Mouse (Mus musculus) midbrain, embryonic 15.5 days (tissue): ENCODE data around the gene Pla2g2d. TPM values are rescaled to one million over a fixed set of nuclear protein-coding genes. Genes with fewer than 3 reads are reported as not detected.

ENCODE experiments used
- ATAC-seq: fragments of 200-750 bp; cut with Nextera tagmentation; replicated peaks from 2 replicates; pipeline ENCODE4 v1.8.0; 2017; ENCODE audit warnings: moderate TSS enrichment
- H3K27ac ChIP-seq: fragments of 300-500 bp; sonication (generic); 2 replicates; pipeline ENCODE4 v1.5.1; 2015; ENCODE audit warnings: mild to moderate bottlenecking, inconsistent platforms
- H3K27me3 ChIP-seq: fragments of 300-500 bp; sonication (generic); replicated peaks from 2 replicates; pipeline ENCODE4 v1.6.1; 2015; ENCODE audit warnings: inconsistent platforms
- H3K36me3 ChIP-seq: fragments of 300-500 bp; sonication (generic); replicated peaks from 2 replicates; pipeline ENCODE4 v1.6.1; 2015; ENCODE audit warnings: inconsistent platforms
- H3K4me1 ChIP-seq: fragments of 300-500 bp; sonication (generic); 2 replicates; pipeline ENCODE4 v1.6.1; 2015; ENCODE audit warnings: inconsistent platforms
- H3K4me2 ChIP-seq: fragments of 300-500 bp; sonication (generic); 2 replicates; pipeline ENCODE4 v1.6.1; 2015; ENCODE audit warnings: inconsistent platforms, mild to moderate bottlenecking, moderate library complexity
- H3K4me3 ChIP-seq: fragments of 300-500 bp; sonication (generic); 2 replicates; pipeline ENCODE4 v1.5.1; 2015; ENCODE audit warnings: mild to moderate bottlenecking, inconsistent platforms
- H3K9ac ChIP-seq: fragments of 300-500 bp; sonication (generic); 2 replicates; pipeline ENCODE4 v1.6.1; 2015; ENCODE audit warnings: mild to moderate bottlenecking, inconsistent platforms
- H3K9me3 ChIP-seq: fragments of 300-500 bp; sonication (generic); 2 replicates; pipeline ENCODE4 v1.6.1; 2016; ENCODE audit warnings: inconsistent platforms
- WGBS: fragments of 180-500 bp; shearing (Covaris S2); methylation state at CpG from one replicate; pipeline ENCODE4 v1.1.7; 2015; ENCODE audit warnings: mixed read lengths; 5-methylcytosine and 5-hydroxymethylcytosine counted together
- polyA plus RNA-seq: library from polyadenylated mRNA; unstranded; fragments of >200 nt; fragmentation: Nextera tagmentation; extraction: Ambion mirVana; gene quantifications from 2 replicates; pipeline ENCODE4 v1.2.1, GENCODE M21; 2015

Gene Pla2g2d
- polyA plus RNA-seq, 1 experiment from 2014 or later: 0.10 TPM

GRCm38 (mm10) chr4:138752603-138753002, 22.9 kb upstream of the Pla2g2d start:
- Histone ChIP-seq H3K9me3 (no peaks in the 10 kb centered on the region), H3K4me2 (no peak overlapping the region), H3K9ac (no peak overlapping the region), H3K27ac (no peak overlapping the region), H3K4me1 (peaks cover 6% of the 10 kb centered on the region; the same call in 1 of the 2 replicates), H3K27me3 (no peaks in the 10 kb centered on the region), H3K4me3 (no peak overlapping the region), H3K36me3 (no peaks in the 10 kb centered on the region)
- no peak for ATAC-seq
- 96% methylated on average over 6 of the region's 6 CpGs for WGBS

DNA sequence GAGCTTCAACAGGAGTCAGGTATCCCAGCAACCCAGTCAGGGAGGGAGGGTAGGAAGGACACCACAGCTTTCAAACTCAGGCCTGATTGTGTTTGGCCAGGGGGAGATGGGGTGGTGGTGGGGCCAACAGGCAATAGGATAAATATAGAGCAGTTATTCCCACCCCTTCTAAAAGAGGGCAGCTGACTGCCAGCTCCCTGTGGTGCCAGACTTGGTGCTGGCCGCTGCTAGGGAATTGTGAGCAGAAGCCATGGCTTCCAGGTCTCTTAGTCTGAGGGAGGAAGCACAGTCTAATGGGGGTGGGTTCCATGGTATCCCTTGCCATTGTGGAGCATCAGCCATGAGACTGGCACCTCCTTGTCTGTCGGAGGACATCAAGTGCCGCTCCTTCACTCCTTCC, 21.9 kb upstream of the Pla2g2d start:
- no peak overlapping the region for H3K4me3 ChIP-seq
- H3K9me3 ChIP-seq: no peaks in the 10 kb centered on the region
- no peak overlapping the region for H3K4me2 ChIP-seq
- H3K27me3 ChIP-seq: no peaks in the 10 kb centered on the region
- no peaks in the 10 kb centered on the region for H3K36me3 ChIP-seq
- no peak overlapping the region for H3K27ac ChIP-seq
- H3K9ac ChIP-seq: no peak overlapping the region
- 90% methylated on average over 3 of the region's 3 CpGs for WGBS
- no peak for ATAC-seq
- no peaks in the 10 kb centered on the region; the same call in 1 of the 2 replicates for H3K4me1 ChIP-seq

- Histone ChIP-seq H3K4me1 (no peaks in the 10 kb centered on the region; the same call in 1 of the 2 replicates), H3K27ac (no peak overlapping the region), H3K9me3 (no peaks in the 10 kb centered on the region), H3K4me2 (no peak overlapping the region), H3K27me3 (no peaks in the 10 kb centered on the region), H3K36me3 (no peaks in the 10 kb centered on the region), H3K4me3 (no peak overlapping the region), H3K9ac (no peak overlapping the region)
- no peak for ATAC-seq
- WGBS: 84% methylated on average over 9 of the region's 9 CpGs
These were observed 21.1 kb upstream of the Pla2g2d start for GRCm38 (mm10) chr4:138754432-138754831.

DNA sequence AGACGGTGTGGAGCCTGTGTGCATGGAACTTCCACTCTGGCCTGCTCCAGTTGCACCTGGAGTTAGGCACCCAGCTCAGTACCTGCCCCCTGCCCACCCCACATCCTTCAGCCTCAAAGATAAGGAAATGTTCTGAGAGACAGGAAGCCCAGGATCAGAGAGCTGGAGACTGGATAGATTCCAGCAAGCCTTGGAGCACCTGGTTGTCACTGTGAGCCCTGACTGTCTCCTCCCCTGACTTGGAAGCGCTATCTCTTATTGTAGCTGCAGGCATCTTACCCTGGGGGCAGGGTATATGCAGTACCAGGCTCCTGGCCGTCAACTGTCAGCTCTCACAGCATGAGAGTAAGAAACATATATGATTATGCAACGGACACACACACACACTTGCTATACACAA, 20.1 kb upstream of the Pla2g2d start:
- Histone ChIP-seq H3K9me3 (no peaks in the 10 kb centered on the region), H3K4me2 (no peak overlapping the region), H3K27ac (no peak overlapping the region), H3K9ac (no peak overlapping the region), H3K27me3 (no peaks in the 10 kb centered on the region), H3K4me1 (no peaks in the 10 kb centered on the region; the same call in 1 of the 2 replicates), H3K4me3 (no peak overlapping the region), H3K36me3 (no peaks in the 10 kb centered on the region)
- ATAC-seq: no peak
- WGBS: 55% methylated on average over 4 of the region's 4 CpGs

DNA sequence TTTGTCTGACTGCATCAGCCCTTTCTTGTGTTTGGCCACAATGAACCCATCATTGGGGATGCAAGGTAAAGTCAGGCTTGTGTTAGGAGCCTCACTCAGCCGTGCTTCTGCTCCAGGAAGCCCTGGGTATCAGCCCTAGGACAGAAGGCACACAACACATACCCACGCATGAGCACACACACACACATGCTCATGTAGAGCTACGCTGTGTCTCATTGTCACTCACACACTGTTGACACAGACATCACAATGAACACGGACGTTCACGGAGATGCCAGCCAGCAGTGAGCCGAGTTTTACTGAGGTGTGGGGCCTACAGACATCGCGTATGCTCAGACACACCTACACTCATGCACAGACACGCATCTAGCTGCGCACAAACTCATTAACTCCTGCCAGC, 19.6 kb upstream of the Pla2g2d start:
- Histone ChIP-seq H3K9me3 (no peaks in the 10 kb centered on the region), H3K27ac (no peak overlapping the region), H3K4me3 (no peak overlapping the region), H3K36me3 (no peaks in the 10 kb centered on the region), H3K27me3 (no peaks in the 10 kb centered on the region), H3K4me2 (no peak overlapping the region), H3K9ac (no peak overlapping the region), H3K4me1 (no peaks in the 10 kb centered on the region; the same call in 1 of the 2 replicates)
- 78% methylated on average over 11 of the region's 11 CpGs for WGBS
- ATAC-seq: no peak

DNA sequence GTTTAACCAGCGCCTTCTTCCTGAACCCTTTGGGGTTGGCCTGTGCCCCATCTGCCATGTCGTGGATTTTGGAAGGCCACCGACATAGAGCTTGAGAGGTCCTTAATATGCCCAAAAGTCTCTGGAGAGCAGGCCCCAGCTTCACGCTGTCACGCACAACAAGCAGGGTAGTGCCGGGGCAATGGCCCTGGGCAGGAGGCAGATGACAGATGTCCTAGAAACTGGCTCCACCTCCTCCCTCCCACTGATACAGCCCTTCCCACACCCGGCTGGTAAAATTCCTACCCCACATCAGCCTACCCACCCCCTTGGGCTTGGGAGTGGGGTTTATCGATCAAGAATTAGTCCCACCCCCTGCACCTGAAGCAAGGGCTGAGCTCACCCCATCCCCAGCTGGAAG, 18.1 kb upstream of the Pla2g2d start, which contains the start of gene Pla2g2f:
Gene Pla2g2f (minus strand): TSS at position 211 of the 400 bp plus-strand sequence.
- no peaks in the 10 kb centered on the region; the same call in 1 of the 2 replicates for H3K4me1 ChIP-seq
- H3K4me2 ChIP-seq: no peak within 1 kb of the TSS
- no peaks in the 10 kb centered on the region for H3K36me3 ChIP-seq
- no peak for ATAC-seq
- no peaks in the 10 kb centered on the region for H3K9me3 ChIP-seq
- 60% methylated on average over 8 of the region's 8 CpGs for WGBS
- no peaks in the 10 kb centered on the region for H3K27me3 ChIP-seq
- H3K4me3 ChIP-seq: no peak within 1 kb of the TSS
- H3K9ac ChIP-seq: no peak within 1 kb of the TSS
- no peak within 1 kb of the TSS for H3K27ac ChIP-seq

GRCm38 (mm10) chr4:138762266-138762665, 13.3 kb upstream of the Pla2g2d start:
- Histone ChIP-seq H3K4me3 (no peak overlapping the region), H3K9ac (no peak overlapping the region), H3K9me3 (no peaks in the 10 kb centered on the region), H3K27me3 (no peaks in the 10 kb centered on the region), H3K4me2 (no peak overlapping the region), H3K36me3 (no peaks in the 10 kb centered on the region), H3K27ac (no peak overlapping the region), H3K4me1 (no peaks in the 10 kb centered on the region)
- ATAC-seq: no peak
- WGBS: 85% methylated on average over 9 of the region's 9 CpGs

GRCm38 (mm10) chr4:138771970-138772369, 3.6 kb upstream of the Pla2g2d start:
- no peaks in the 10 kb centered on the region for H3K9me3 ChIP-seq
- WGBS: 85% methylated on average over 10 of the region's 10 CpGs
- H3K4me2 ChIP-seq: no peak overlapping the region
- H3K9ac ChIP-seq: no peak overlapping the region
- no peaks in the 10 kb centered on the region for H3K4me1 ChIP-seq
- no peaks in the 10 kb centered on the region for H3K36me3 ChIP-seq
- H3K27me3 ChIP-seq: no peaks in the 10 kb centered on the region
- H3K4me3 ChIP-seq: no peak overlapping the region
- H3K27ac ChIP-seq: no peak overlapping the region
- ATAC-seq: no peak

DNA sequence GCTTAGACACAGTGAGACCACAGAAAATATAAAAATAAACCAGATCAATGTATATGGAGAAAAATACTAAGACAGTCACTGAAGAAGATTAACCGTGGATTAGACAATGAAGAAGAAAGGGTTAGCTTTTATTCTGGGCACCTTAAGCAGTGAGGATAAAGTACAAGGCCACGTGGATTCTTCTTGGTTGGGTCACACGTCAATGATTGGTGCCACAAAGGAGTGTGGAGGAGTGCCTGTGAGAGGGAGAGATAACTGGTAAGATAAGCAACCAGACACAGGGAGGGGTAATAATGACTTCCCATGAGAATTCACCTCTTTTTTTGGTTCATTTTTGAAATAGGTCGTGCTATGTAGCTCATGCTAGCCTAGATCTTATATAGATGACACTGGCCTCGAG, 3.1 kb upstream of the Pla2g2d start:
- Histone ChIP-seq H3K9ac (no peak overlapping the region), H3K36me3 (no peaks in the 10 kb centered on the region), H3K4me1 (peaks cover 3% of the 10 kb centered on the region; the same call in 1 of the 2 replicates), H3K4me2 (no peak overlapping the region), H3K27me3 (no peaks in the 10 kb centered on the region), H3K27ac (no peak overlapping the region), H3K9me3 (no peaks in the 10 kb centered on the region), H3K4me3 (no peak overlapping the region)
- 76% methylated on average over 5 of the region's 5 CpGs for WGBS
- ATAC-seq: no peak

DNA sequence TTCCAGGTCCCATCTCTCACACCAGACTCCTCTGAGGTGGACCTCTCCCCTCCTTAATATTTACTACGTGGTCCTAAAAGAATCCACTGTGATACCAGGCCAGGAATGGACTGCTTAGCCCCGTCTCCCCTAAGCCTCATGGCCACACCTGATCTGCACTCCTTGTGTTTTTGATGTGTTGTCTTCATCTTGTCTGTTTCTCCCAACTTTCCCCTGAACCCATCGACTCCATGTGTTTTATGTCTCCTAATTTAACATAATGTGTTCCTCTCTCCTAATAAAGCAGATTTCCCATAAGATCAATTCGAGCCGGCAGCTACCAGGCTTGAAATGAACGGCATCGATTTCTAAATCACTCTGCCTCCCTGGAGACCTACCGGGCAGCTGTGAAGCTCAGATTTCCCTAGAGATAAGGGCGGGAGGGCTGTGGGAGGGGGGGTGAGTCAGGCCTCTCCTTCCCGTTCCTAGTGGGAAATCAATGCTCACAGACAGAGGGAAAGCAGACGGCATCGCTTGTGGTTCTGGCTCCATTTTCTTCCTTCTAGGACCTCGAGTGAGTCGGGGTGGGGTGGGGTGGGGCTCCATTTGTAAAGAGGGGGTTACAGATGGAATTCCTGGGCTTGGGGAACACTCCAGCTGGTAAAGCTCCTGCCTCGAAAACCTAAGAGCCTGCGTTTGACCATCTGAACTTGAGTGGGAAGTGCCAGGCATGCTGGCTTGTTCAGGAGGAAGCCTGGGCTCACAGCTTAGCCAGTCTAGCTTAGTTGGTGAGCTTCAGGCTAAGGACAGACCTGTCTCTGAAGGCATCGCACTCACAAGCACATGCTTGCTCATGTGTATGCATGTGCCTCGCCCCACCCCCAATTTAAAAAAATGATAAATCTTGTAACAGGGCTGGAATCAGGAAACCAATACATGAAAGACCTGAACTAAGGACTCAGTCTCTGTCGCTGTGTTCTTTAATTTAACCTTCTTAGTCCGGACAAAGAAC, 2.2 kb downstream of the Pla2g2d start:
- no peak overlapping the region for H3K4me2 ChIP-seq
- no peaks in the 10 kb centered on the region for H3K27me3 ChIP-seq
- no peak for ATAC-seq
- no peak overlapping the region for H3K4me3 ChIP-seq
- H3K27ac ChIP-seq: no peak overlapping the region
- no peaks in the 10 kb centered on the region for H3K36me3 ChIP-seq
- no peaks in the 10 kb centered on the region for H3K9me3 ChIP-seq
- peaks cover 4% of the 10 kb centered on the region; the same call in 1 of the 2 replicates for H3K4me1 ChIP-seq
- no peak overlapping the region for H3K9ac ChIP-seq
- 44% methylated on average over 20 of the region's 20 CpGs for WGBS

GRCm38 (mm10) chr4:138780300-138780699, 4.8 kb downstream of the Pla2g2d start:
- H3K9me3 ChIP-seq: no peaks in the 10 kb centered on the region
- H3K4me3 ChIP-seq: no peak overlapping the region
- no peak overlapping the region for H3K9ac ChIP-seq
- peaks cover 4% of the 10 kb centered on the region; the same call in 1 of the 2 replicates for H3K4me1 ChIP-seq
- no peaks in the 10 kb centered on the region for H3K36me3 ChIP-seq
- H3K27me3 ChIP-seq: no peaks in the 10 kb centered on the region
- no peak overlapping the region for H3K27ac ChIP-seq
- no peak for ATAC-seq
- no peak overlapping the region for H3K4me2 ChIP-seq
- WGBS: 90% methylated on average over 5 of the region's 5 CpGs

- ATAC-seq: no peak
- WGBS: 84% methylated on average over 6 of the region's 6 CpGs
- H3K27ac ChIP-seq: no peak overlapping the region
- no peaks in the 10 kb centered on the region for H3K36me3 ChIP-seq
- H3K9me3 ChIP-seq: no peaks in the 10 kb centered on the region
- H3K4me3 ChIP-seq: no peak overlapping the region
- no peak overlapping the region for H3K9ac ChIP-seq
- H3K27me3 ChIP-seq: no peaks in the 10 kb centered on the region
- peaks cover 4% of the 10 kb centered on the region; the same call in 1 of the 2 replicates for H3K4me1 ChIP-seq
- no peak overlapping the region for H3K4me2 ChIP-seq
These were observed 6.6 kb downstream of the Pla2g2d start for GRCm38 (mm10) chr4:138782098-138782497.
